Mouse (Mus musculus) lung, postnatal 4 days (tissue): ENCODE measurements around the gene Adam19.

Experiments
- DNase-seq, 2 experiments: peaks; one replicate each; pipeline ENCODE4 v3.0.0; 2021

The Adam19 gene

DNA sequence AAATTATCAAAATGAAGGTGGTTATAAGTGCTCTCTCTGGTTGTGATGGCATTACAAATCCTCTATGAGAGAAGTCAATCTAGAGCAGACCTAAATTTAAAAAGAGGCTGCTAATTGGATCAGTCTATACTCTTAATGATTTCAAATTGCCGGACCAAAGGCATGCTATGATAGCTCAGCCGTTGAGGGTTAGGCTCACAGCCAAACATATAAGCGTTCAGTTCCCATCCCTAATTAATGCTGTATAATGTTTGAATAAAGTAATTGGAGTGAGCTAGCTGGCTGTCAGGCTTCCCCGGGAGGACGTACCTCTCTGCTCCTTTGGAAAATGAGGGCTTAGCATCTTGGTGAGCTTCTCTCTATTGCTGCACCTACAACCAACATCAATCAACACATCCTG lies 53.4 kb downstream of the Adam19 start:
- DNase-seq: no peak

DNA sequence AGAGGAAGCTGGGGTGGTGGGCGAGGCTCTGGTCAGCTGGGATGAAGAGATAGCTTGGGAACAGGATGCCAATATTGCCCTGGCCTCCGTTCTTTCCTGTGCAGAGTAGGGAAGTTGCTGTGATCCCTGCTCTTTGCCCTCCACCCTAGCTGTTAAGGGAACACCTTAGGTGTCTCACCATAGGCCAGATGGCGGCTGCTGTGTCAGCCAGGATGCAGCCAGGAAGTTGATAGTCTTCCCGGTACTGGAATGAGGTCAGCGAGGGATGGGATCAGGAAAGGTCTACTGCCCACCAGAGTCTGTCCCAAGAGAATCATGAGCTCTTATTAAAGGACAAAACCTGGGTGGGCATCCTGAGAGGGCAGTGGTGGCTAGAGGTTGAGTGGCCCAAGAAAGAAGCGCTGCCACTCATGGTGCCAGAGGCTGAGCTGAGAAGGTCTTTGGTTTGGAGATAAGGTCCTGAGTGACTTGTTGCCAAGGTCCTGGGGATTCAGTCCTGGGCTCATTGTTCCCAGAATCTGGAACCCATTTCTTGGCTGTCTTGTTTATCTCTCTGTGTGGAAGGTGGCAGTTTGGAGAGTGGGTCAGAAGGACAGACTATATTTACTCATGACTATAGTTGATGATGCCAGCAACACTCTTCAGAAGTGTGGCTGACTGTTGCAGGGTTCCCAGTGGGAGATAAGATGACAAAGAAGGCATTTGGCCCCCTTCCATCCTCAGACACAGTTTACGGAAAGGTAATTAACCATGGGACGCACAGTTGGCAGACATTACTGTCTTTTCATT lies 54.6 kb downstream of the Adam19 start:
- DNase-seq: no peak

DNA sequence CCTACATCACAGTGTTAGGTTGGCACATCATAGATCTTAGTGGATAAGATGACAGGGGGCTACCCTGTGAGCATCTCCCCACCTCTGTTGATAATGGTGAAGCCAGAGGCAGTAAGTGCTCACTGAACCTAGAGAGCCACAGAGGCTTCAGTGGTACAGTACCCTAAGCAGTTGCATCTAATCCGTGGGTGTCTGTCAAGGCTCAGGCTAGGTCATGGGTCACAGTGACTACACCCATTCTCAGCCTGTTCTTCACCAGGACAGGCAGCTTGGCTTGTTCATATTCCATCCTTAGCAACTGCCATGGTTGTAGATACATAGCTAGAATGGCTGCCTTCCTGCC lies 55.1 kb downstream of the Adam19 start:
- DNase-seq: no peak

DNA sequence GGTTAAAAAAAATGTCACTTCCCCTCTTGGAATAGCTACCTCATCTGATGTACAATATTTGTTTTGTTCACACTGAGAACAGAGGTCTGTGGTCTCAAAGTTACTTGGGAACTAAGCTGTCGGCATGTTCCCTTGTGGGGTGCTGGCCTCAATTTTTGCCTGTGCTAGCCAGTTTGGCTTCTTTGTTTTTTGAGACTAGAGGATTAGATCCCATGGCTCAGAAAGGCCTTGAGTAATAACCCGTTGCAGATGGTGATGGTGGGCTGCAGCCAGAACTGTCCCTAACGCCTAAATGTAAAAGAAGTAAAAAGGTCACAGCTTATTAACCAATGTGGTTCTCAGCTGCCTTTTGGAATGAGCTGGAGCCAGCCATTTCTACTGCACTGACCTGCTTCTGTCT lies 57.4 kb downstream of the Adam19 start:
- no peak for DNase-seq

DNA sequence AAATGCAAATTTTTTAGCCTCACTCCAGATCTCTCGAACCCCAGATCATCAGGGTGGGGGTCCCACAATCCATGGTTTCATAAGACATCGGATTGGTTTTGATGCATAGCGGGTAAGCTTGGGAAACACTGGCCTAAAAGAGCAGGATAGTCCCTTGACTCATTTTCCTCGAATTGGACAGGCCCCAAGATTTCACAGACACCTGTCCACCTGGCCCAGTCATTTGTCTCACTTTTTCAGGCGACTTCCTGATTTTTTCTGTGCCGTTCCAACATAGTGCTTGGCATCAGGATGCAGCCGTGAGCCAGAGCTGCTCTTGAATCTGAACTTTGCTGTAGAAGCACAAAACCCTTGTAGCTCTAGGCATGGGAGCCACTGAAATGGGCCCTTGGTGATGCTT lies 58.4 kb downstream of the Adam19 start:
- no peak for DNase-seq

DNA sequence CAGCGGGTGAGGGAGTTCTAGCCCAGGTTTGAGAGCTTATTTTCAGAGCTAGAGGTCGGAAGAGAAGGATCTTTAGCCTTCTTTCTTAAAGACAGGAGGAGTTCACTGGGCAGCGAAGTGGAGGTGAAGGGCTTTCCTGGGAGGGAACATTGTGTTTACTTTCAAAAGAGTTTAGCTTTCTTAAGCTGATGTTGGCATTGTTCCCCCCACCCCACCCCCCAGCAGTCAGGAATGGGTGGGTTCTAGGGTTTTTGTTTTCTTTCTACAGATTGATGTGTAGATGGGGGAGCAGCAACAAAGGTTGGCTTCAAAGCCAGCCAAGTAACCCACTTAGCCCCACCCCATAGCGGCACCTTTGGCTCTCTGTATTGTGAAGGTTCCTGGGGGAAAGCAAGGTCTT lies 59.2 kb downstream of the Adam19 start:
- no peak for DNase-seq

DNA sequence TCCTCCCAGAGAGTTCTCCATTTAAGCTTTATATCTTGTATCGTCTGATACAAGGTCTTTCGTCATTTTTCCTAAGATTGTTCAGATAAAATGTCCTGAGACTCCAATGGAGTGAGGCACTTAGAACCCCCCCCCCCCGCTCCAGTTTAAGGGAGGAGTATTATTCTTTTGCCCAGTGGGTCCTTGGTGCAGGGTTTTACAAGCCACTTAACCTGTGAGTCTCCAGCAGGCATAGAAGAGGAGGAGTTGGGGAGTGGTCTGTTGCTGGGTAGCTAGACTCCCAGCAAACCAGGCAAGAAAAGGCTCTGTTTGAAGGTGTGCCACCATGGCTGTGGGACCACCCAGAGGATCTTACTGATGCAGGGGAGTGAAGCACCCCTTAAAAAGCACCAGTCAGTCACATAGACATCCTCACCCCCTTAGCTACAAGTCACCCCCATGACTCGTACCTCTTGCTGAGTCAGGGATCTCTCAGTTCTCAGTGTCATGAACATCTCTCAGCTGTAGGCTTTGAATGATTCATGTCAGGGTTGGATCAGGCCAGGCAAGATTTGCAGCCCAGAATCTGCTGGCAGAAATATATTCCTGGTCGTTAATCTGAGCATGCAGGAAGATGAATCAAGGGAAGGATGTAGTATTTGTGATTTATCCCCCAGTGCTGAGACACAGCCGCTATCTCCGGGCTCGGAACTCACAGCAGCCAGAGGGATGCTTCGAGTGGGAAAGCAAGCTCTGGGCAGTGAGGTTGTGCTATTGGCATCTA lies 59.8 kb downstream of the Adam19 start:
- no peak for DNase-seq

DNA sequence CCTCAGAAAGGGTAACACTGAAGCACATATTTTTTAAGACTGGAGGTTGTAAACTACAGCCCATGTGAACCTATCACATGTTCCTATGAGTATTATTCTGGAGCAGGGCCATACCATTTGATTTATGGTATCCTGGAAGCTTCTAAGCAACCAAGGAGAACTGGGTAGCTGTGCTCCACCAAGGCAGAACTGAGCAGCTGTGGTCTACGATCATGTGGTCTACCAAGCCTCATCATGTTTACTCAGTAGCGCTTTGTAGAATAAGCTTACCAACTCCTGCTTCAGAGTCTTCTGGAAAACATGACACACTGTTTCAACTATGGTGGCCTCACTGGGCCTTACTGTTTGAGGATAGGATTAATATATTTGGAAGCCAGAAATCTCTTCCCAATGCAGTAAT lies 60.7 kb downstream of the Adam19 start:
- no peak for DNase-seq

DNA sequence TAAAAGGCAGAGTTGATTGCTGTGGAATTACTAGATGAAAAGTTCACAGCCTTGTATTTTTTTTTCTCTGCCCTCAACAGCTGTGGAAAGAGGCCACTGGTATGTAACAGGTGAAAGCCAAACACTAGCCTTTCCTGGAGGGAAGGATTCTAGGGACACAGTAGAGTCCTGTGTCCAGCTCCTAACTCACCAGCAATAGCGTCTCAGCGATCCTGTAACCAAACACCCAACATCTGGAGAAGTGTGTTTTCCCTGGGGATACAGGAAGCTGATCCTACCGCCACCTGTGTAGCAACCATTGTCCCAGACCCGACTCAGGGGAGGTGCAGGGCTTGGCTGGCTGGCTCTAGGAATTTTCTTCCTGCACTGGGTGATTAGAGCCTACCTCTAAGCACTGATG lies 63.8 kb downstream of the Adam19 start:
- DNase-seq: no peak

DNA sequence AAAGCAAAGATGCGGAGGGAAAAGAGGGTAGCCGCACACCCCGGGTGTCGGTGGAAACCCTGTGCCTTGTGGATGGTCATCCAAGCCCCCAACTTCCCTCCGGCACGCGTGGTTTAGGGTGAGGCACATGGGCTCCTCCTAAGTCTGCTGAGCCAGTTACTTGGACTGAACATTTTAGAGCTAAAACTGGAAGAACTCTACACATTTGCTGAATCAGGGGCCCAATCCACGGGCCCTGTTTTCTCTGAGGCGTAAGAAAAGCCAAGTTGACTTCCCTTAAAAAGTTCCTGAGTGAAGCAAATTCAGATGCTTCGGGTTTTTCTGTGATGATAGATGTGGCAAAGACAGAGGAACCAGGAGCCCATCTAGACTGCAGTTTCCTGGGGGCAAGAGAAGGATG lies 64.3 kb downstream of the Adam19 start:
- no peak for DNase-seq

DNA sequence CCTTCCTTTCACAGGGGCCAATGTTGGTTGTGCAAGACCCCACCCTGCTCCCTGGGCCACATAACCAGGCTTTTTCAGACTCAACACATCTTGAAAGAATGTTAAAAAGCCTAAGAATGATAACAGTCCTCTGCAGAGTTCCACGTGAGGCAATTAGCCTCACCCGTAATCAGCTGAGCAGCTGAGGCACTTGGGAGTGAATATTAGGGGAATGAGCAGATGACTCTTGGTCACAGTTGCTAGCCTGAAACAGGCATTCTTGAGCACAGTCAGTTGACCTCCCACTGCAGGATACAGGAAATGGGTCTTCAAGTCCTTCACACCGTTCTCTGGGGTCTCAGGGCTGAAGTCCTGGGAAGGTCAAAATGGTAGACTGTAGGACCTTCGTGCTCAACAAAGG lies 65.9 kb downstream of the Adam19 start:
- no peak for DNase-seq

DNA sequence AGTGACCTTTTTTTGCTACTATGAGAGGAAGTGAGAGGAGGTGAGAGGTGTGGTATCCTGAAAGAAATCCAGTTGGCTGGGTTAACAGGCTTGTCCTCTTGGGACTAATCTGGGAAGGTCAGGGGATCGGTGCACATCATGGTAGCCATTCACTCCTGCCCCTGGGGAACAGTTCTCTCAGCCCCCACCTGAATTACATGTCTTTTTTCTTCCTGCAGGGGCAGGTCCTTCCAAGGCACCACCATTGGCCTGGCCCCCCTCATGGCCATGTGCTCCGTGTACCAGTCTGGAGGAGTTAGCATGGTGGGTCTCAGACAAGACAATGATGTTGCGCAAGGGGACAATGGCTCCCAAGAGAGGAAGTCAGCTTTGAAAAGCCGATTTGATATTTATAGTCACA lies 67.1 kb downstream of the Adam19 start:
- DNase-seq: no peak

DNA sequence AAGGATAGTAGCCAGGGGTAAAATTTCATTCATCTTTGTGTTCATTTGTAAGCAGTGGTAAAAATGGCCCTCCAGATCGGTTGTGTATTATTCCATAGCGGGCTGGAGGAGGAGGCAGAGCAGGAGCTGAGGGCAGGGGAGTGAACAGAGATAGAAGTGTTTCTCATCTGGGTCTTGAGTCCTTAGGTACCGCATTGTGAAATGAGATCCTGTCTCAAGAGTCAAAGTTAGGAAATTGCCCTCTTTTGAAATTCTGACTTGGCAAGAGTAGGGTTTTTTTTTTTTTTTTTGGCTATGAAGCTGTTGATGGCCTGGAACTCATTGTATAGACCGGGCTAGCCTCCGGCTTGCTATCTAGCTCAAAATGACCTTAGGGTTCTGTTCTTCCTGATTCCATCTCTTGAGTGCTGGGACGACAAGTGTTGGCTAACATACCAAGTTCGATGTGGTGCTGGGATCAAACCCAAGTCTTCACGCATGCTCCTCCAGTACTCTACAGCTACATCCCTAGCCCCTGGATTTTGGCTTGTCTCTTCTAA lies 67.6 kb downstream of the Adam19 start:
- no peak for DNase-seq

DNA sequence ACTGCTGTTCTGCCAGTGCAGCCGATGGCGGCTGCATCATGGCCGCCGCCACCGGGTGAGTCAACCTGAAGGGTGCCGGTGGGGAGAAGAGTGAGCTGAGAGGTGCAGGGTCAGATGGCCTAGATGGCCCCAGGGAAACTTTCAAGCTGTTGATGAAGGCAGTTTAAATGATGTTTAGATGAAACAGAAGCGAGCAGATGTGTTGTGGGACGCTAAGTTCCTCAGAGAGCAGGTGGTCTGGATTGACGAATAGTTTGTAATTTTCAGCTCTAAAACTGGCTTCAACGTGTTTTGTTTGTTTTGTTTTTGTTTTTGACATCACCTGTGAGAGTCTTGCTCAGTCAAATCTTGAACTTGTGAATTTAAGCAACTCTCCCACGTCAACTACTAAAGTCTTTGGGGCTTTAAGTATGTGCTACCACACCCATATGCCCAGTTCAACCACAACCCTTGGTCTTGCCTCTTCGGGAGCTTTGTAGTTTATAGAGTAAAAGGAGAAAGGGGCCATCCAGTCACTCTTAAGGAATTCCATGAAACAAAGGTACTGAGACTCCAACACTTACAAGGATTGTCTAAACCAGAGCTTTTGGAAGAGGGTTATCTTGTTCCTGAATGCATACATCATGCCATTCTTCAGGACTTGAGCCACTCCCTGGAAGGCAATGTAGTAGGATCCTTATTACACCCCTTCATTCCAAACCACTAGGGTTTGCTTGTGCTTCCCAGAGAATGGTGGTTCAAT lies 69.5 kb downstream of the Adam19 start:
- DNase-seq: no peak

DNA sequence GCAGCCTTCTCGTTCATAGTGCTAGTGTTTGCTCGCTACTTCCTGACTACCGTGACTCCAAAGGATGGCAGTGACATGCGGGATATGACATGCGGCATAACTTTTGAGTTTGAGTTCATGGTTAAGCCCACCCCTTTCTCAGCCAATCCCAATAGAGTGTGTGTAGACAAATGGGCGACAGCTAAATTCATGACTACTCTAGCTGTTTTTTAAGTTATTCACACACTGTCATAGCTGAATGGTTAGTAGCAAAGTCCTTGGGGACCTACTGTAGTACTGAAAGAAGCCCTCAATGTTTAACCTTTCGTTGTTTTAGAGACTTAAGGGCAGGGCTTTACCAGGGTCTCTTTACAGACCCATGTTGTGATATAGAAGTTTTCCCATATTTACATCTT lies 70.0 kb downstream of the Adam19 start:
- DNase-seq: no peak

DNA sequence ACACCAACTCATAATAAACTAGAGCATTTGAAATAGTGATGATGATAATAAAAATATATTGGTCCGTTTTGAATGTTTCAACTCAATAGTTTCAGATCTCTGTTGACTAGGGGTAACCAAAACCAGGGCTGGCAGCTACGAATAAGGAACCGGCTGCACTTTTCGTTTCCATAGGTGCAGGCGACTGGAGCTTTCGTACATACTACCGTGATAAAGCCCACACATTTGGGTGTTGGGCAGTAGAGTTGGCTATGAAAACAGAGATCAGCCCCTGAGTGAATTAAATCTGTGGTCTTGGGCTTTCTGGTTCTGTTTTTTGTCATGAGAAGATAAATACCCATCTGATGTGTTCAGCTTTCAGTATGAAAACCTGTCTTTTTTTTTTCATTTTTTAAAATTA lies 70.5 kb downstream of the Adam19 start:
- DNase-seq: no peak

DNA sequence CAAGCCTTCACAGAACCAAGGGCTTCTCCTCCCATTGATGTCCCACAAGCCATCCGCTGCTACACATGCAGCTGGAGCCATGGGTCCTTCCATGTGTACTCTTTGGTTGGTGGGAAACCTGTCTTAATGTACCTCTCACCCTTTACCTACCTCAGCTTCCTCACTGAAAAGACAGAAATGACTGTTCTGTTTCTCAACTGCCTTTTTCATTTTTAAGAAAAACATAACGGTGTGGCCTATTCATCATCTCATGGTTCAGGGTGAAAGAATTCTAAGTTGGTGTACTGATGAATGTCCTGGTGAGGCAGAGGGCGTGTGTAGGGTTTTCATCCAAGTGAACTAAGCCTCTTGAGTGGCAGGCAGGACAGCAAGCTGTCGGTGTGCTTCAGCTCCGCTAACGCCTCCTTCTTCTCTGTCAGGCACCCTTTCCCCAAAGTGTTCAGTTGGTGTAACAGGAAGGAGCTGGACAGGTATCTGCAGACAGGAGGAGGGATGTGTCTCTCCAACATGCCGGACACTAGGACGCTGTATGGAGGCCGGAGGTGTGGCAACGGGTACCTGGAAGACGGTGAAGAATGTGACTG lies 71.1 kb downstream of the Adam19 start:
- no peak for DNase-seq

DNA sequence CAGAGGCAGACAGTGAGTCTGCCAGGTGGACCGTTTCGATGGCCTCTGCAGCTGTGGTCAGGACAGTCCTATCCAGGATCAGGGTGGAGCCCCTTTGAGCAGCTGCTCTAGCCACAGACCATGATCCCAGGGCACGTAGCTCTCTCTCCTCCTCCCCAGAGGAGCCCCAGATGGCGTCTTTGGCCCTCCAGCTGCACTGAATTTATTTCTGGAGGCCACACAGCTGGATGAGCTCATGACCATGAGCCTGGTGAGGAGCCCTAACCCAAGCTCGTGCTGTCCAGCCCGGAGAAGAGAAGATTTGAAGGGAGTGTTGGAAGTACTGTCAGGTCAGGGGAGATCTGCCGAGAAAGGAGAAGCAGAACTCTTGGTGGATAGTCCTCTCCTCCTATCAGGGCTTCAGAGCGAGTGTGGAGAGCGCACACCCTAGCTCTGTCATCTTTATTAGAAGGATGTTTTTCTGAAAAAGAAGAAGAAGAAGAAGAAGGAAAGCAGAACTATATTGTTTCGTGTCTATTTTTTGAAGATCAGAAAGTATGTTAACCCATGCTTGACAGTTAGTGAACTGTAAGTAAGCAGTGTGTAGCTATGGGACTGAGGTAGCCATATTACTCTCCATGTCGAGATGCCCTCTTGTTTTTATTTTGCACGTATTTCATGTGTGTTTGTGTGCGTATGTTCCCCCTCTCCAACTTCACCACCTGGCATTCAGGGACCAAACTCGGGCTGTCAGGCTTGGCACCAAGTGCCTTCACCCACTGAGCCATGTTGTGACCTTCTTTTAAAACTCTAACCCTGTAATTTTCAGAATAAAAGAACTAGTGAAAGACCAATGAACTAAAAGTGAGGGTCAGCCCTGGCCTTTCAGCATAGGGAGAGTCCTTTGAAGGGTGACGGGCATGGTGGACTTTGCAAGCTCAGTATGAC lies 72.1 kb downstream of the Adam19 start:
- peak; percentile 52 to 77 for DNase-seq

DNA sequence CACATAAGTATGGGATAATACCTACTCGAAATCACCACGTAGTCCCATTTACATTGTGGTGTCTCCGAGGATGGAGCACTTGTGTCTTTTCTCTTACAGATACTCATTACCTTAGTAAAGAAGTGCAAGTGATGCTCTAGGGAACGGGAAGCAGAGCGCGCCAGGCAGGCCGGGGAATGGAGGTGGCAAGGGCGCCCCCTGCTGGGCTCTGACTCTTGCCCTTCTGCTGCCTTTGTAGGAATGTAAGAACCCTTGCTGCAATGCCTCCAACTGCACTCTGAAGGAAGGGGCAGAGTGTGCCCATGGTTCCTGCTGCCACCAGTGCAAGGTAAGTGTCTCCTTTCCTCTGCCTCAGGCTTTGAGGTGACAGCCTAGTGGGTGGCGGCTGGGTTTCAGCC lies 72.8 kb downstream of the Adam19 start:
- peak; percentile 82 to 86 for DNase-seq

DNA sequence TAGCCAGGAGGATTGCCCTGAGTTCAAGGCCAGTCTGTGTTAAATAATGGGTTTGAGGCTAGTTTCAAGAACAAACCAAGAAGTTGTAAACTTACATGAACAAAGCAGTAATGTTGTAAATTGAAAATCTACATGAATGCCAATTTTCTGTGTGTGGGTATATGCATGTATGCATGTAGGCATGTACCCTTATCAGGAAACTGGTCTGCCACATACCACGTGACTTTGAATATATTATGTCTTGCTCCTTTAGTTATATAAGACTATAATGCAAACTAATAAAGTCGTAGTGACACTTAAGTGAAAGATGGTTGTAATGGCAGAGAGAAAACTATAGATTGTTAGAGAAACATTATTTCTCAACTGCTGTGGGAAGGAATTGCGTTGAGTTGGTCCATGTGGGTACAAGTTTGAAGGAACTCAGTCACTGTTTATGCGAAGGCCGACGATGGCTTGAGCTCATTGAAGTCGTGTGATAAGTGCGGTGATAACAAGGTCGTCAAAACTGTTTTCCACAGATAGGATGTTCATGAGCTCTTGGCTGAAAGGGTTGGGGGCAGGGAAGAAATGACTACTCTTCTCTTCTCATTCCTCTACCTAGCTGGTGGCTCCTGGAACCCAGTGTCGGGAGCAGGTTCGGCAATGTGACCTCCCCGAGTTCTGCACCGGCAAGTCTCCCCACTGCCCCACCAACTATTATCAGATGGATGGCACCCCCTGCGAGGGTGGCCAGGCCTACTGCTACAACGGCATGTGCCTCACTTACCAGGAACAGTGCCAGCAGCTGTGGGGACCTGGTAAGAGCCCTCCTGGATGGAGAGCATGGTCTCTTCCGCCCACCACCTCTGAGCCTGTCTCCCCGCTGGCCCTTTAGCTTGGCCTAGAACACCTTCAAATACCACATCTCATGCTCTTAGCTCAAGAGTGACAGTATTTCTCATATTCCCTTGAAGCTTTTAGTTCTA lies 75.5 kb downstream of the Adam19 start:
- DNase-seq: peak in 1 of 2 experiments; percentile 17

DNA sequence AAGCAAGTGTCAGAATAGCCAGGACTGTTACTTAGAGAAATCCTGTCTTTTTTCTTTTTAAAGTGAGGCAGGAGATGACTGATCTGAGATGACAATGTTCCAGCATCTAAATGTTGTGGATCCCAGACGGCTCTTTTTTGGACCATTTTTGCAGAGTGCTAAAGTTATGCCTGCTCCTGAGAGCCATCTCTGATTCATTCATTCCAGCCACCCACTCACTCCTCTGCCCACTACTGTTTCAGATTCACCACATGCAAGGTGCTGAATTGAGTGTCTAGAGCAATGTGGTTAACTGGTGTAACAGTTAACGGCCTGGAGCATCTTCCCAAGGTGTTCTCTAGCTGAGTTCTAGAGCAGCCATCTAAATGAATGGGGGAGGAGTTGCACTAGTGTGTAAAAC lies 79.1 kb downstream of the Adam19 start:
- no peak for DNase-seq
